Mouse (Mus musculus) heart, adult 8-10 months (tissue): Measurements from ENCODE around the gene Slc12a9. TPM values are rescaled to one million over a fixed set of nuclear protein-coding genes. Genes with fewer than 3 reads are reported as not detected.
A peak's percentile ranks its signal among the peaks of the same experiment; 100 is the strongest.
"Not testable (repeated sequence)": the region's sequence is repeated elsewhere in the genome, so short reads cannot be mapped to it uniquely, and the experiment has no call there.

Experiments
- DNase-seq: peaks from one replicate; pipeline ENCODE4 v3.0.0; 2022; ENCODE audit warnings: low spot score
- microRNA-seq: library from miRNA; unstranded; fragments of <30 nt; microRNA quantifications from one replicate; pipeline ENCODE4 v1.2.0, GENCODE M21; 2022
- total RNA-seq, 4 experiments: library from RNA; stranded (reverse); gene quantifications; 2 replicates each; pipeline ENCODE4 v1.2.4; 2022

Gene Slc12a9
- total RNA-seq, 4 experiments from 2014 or later: 1.3 to 2.1 (median 2.0) TPM

GRCm38 (mm10) chr5:137287953-137288743 is 45.2 kb downstream of the Slc12a9 start:
- DNase-seq: no peak

GRCm38 (mm10) chr5:137287032-137287952 is 46.1 kb downstream of the Slc12a9 start, which contains the start of gene Ache:
Gene Ache, plus strand, starts transcription at chr5:137287519.
- DNase-seq: no peak

- peak; percentile 92 for DNase-seq
These were observed 46.8 kb downstream of the Slc12a9 start for GRCm38 (mm10) chr5:137286655-137287031.

GRCm38 (mm10) chr5:137285986-137286385 is 47.4 kb downstream of the Slc12a9 start:
- no peak for DNase-seq

- no peak for DNase-seq
These were observed 48.4 kb downstream of the Slc12a9 start for GRCm38 (mm10) chr5:137285045-137285444.

GRCm38 (mm10) chr5:137284411-137284810 is 49.0 kb downstream of the Slc12a9 start:
- DNase-seq: not testable (repeated sequence)

- DNase-seq: no peak
These were observed 55.7 kb downstream of the Slc12a9 start for GRCm38 (mm10) chr5:137277360-137278342.

- peak; percentile 62 for DNase-seq
These were observed 65.1 kb downstream of the Slc12a9 start for GRCm38 (mm10) chr5:137268131-137268910.

- DNase-seq: no peak
These were observed 68.6 kb downstream of the Slc12a9 start for GRCm38 (mm10) chr5:137264787-137265186.

Small RNA genes within 50 kb of the gene (microRNA-seq; reads per million reads assigned to microRNA genes)
- gene Mir7036 (1.4 reads per million), gene Mir8116 (not detected)

Other genes with a start within 250 kb of the Slc12a9 start
- 10 to 100 TPM; 20.2 to 22.1 (median 21.5) TPM for gene Trim56, start 217.4 kb downstream of the Slc12a9 start, total RNA-seq
- not detected for gene Muc3, start 184.3 kb downstream of the Slc12a9 start, total RNA-seq
- under 1 TPM in 3 of 4 experiments, not detected in 1; 0.23 to 0.60 (median 0.28) TPM for gene Muc3a, start 121.2 kb downstream of the Slc12a9 start, total RNA-seq
- gene Ache, start 46.1 kb downstream of the Slc12a9 start, total RNA-seq: 1 to 10 TPM; 1.5 to 3.3 (median 1.9) TPM
- gene Ufsp1, start 39.0 kb downstream of the Slc12a9 start, total RNA-seq: 10 to 100 TPM in 2 of 4 experiments, 1 to 10 TPM in 2; 7.7 to 10.4 (median 9.7) TPM
- 10 to 100 TPM; 54.4 to 62.6 (median 60.3) TPM for gene Srrt, start 25.9 kb downstream of the Slc12a9 start, total RNA-seq
- 10 to 100 TPM; 11.5 to 13.2 (median 12.4) TPM for gene Trip6, start 19.2 kb downstream of the Slc12a9 start, total RNA-seq
- 10 to 100 TPM; 43.7 to 47.3 (median 46.3) TPM for gene Ephb4, start 16.5 kb upstream of the Slc12a9 start, total RNA-seq
- gene Zan, start 143.5 kb upstream of the Slc12a9 start, total RNA-seq: not detected
- 10 to 100 TPM; 15.0 to 18.3 (median 16.2) TPM for gene Pop7, start 168.9 kb upstream of the Slc12a9 start, total RNA-seq
- gene Gigyf1, start 185.0 kb upstream of the Slc12a9 start, total RNA-seq: 10 to 100 TPM; 25.5 to 37.3 (median 27.2) TPM
- not detected for gene Epo, start 199.6 kb upstream of the Slc12a9 start, total RNA-seq
- 100 to 1,000 TPM; 243 to 256 (median 246) TPM for gene Gnb2, start 199.9 kb upstream of the Slc12a9 start, total RNA-seq
- gene Actl6b, start 219.9 kb upstream of the Slc12a9 start, total RNA-seq: not detected
- under 1 TPM in 1 of 4 experiments, not detected in 3; 0.09 TPM for gene Tfr2, start 236.2 kb upstream of the Slc12a9 start, total RNA-seq